Mouse (Mus musculus) neural tube, embryonic 11.5 days (tissue): Measurements from ENCODE around the gene Trim54. TPM values are rescaled to one million over a fixed set of nuclear protein-coding genes. Genes with fewer than 3 reads are reported as not detected.

Experiments
- polyA plus RNA-seq: library from polyadenylated mRNA; unstranded; fragments of >200 nt; fragmentation: Nextera tagmentation; extraction: Ambion mirVana; gene quantifications from 2 replicates; pipeline ENCODE4 v1.2.1, GENCODE M21; 2014

Gene Trim54
- polyA plus RNA-seq, 1 experiment from 2014 or later: 0.81 TPM

Other genes with a start within 250 kb of the Trim54 start
- gene Tmem214, start 248.7 kb upstream of the Trim54 start, polyA plus RNA-seq: 42.1 and 47.3 TPM in 2 replicates
- gene Agbl5, start 228.0 kb upstream of the Trim54 start, polyA plus RNA-seq: 23.2 and 25.3 TPM in 2 replicates
- 354 and 368 TPM in 2 replicates for gene Ost4, start 208.9 kb upstream of the Trim54 start, polyA plus RNA-seq
- gene Emilin1, start 203.3 kb upstream of the Trim54 start, polyA plus RNA-seq: 59.7 and 69.8 TPM in 2 replicates
- gene Khk, start 195.3 kb upstream of the Trim54 start, polyA plus RNA-seq: 7.9 and 9.6 TPM in 2 replicates
- 8.6 and 9.1 TPM in 2 replicates for gene Cgref1, start 171.1 kb upstream of the Trim54 start, polyA plus RNA-seq
- gene Preb, start 156.4 kb upstream of the Trim54 start, polyA plus RNA-seq: 101 and 108 TPM in 2 replicates
- gene Tcf23, start 148.1 kb upstream of the Trim54 start, polyA plus RNA-seq: not detected in 2 replicates
- gene Atraid, start 68.4 kb upstream of the Trim54 start, polyA plus RNA-seq: 95.1 and 98.5 TPM in 2 replicates
- 9.3 and 9.7 TPM in 2 replicates for gene Slc5a6, start 67.8 kb upstream of the Trim54 start, polyA plus RNA-seq
- 27.9 and 28.2 TPM in 2 replicates for gene Cad, start 61.9 kb upstream of the Trim54 start, polyA plus RNA-seq
- gene Dnajc5g, start 10.4 kb upstream of the Trim54 start, polyA plus RNA-seq: not detected in 2 replicates
- 8.1 and 9.2 TPM in 2 replicates for gene Slc30a3, start 8.5 kb upstream of the Trim54 start, polyA plus RNA-seq
- not detected in 2 replicates for gene Ucn, start 22.1 kb downstream of the Trim54 start, polyA plus RNA-seq
- gene Mpv17, start 37.5 kb downstream of the Trim54 start, polyA plus RNA-seq: 44.8 and 52.2 TPM in 2 replicates
- 1.3 and 1.7 TPM in 2 replicates for gene Gm29609, start 63.2 kb downstream of the Trim54 start, polyA plus RNA-seq
- 75.1 and 89.0 TPM in 2 replicates for gene Gtf3c2, start 63.4 kb downstream of the Trim54 start, polyA plus RNA-seq
- gene Snx17, start 76.5 kb downstream of the Trim54 start, polyA plus RNA-seq: 134 and 137 TPM in 2 replicates
- 69.6 and 77.7 TPM in 2 replicates for gene Eif2b4, start 76.7 kb downstream of the Trim54 start, polyA plus RNA-seq
- 6.4 and 7.0 TPM in 2 replicates for gene Zfp513, start 85.6 kb downstream of the Trim54 start, polyA plus RNA-seq
- gene Ppm1g, start 104.0 kb downstream of the Trim54 start, polyA plus RNA-seq: 162 and 166 TPM in 2 replicates
- gene Nrbp1, start 124.2 kb downstream of the Trim54 start, polyA plus RNA-seq: 154 and 163 TPM in 2 replicates
- 0.97 and 1.2 TPM in 2 replicates for gene Gm9970, start 124.5 kb downstream of the Trim54 start, polyA plus RNA-seq
- 2.4 and 3.0 TPM in 2 replicates for gene Krtcap3, start 135.0 kb downstream of the Trim54 start, polyA plus RNA-seq
- 33.0 and 36.7 TPM in 2 replicates for gene Ift172, start 174.4 kb downstream of the Trim54 start, polyA plus RNA-seq
- gene Fndc4, start 179.4 kb downstream of the Trim54 start, polyA plus RNA-seq: 69.3 and 71.1 TPM in 2 replicates
- gene Gckr, start 180.7 kb downstream of the Trim54 start, polyA plus RNA-seq: not detected in 2 replicates